Mouse (Mus musculus): ENCODE data around the gene Rhpn2.

Gene Rhpn2

DNA sequence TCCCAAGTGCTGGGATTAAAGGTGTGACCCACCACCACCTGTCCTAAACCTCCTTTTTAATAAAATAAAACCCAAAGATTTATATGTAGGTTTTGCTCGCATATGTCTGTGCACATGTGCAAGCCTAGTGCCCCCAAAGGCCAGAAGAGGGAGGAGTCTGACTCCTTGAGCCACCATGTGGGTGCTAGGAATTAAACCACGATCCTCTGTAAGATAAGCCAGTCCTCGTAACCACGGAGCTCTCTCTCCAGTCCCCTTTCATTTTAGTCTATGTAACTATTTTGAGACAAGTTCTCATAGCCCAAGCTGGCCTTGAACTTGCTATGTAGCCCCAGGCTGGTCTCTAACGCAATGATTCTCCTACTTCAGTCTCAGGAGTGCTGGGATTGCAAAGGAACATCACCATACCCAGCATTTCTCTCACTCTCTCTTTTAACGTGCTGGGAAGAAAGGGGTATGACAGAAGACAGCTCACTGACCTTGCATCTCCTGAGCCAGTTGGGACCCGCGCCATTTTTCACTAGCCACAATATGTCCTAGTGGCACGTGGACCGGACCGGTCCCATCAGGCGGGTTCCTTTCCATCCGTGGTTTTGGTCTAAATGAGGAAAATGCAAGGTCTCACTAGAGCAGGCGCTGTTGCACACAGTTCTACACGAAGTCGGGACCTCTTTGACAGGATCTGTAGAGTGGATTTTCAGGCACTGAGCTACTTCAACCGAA lies 61.9 kb downstream of the Rhpn2 start:
- peak; percentile 30 for DNase-seq

DNA sequence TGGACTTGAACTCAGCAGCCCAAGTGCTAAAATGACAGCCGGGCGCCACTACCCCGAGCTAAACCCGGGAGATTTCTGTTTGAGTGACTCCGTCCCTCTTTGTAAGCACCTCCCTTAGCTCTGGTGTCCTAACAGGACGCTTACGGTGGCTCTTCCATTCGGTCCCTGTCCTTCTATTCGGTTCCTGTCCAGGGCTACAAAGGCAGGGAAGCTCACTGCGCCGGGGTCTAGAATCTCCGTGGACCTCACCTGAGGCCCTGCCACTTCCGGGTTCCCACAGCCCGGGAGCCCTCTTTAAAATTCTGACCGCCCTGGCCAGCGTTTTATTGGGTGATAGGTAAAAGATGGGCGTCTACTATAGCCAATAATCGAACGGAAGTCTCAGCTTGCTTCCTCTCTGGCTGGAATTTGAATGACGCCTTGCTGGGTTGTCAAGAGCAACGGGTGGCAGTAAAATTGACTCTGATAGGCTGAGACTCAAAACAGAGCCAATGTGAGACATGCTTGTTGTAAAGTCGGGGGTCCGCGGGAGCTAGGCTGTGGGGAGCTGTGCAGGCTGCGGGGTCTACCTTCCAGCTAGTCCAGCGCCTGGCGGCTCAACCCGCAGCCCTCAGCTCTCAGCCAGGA lies 62.7 kb downstream of the Rhpn2 start, which contains the start of the genes Faap24 and Cep89:
Gene Faap24 (minus strand): TSS at position 295 of the 627 bp plus-strand sequence.
Gene Cep89 (plus strand): TSS at position 494 of the 627 bp plus-strand sequence.
- peak; percentile 96 for DNase-seq

DNA sequence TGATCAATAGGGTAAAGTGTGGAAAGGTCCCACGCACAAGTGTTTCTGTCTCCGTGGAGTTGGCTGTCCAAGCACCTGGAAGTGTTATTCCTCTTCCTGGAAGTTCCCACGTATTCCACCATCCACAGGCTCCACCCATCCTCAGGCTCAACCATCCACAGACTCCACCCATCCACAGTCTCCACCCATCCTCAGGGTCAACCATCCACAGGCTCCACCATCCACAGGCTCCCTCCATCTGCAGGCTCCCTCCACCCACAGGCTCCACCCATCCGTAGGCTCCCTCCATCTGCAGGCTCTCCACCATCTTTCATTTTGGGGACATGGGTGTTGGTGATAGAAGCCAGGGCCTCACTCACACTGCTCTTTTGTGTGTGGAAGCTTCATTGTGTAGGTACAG lies 67.2 kb downstream of the Rhpn2 start:
- no peak for DNase-seq

DNA sequence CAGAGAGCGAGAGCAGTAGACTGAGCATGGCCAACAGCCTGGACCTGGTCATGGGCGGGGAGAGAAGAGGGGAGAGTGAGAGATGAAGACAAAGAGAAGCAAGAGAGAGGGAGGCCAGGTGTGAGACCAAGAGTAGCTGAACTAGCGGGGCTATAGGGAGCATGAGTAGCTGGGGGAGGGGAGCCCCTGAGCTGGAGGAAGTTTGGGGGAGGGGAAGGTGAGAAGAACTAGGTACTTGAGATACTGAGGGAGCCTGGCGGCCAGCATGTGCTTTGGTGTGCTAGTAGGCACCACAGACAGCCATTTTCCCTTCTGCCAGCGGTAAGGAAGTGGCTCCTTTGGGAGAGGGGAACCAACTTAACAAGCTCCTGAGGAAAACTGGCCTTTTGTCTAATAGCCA lies 81.3 kb downstream of the Rhpn2 start:
- DNase-seq, result no peak

DNA sequence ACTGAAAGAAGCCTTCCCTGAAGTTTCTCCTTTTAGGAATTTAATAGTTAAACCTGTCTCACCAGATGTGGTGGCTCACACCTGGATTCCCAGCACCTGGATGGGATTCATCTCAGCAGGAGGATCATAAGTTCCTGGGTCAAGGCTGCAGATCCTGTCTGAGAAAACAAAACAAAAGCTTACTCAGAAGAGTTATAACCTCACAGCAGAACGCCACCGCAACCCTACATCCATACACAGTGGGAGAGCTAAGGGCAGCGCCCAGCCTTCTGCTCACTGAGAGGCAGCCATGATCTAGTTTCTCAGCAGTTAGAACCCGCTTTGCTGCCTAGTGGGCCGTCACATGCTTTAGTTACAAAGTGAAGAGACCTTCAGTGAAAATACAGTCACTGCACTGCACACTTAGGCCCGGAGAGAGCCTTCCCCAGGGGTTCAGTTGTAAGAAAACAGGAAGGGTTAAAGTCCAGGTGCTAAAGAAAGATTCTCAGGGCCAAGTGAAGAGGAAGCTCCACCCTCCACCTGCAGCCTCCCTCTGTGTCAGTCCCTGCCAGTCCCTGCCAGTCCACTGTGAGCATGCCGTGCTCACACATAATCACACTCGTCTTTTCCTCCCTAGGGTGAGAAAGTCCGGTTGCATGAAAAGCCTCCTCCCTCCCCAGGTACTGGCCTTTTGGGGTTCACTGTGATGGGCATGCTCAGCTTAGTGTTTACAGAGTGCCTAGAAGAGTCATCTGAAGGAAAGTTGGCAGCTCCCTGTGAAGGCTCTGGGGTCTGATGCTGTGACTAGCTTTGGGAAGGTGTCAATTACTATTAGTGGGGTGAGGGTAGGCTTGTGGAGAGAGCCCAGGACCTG lies 82.1 kb downstream of the Rhpn2 start:
- DNase-seq, result no peak

DNA sequence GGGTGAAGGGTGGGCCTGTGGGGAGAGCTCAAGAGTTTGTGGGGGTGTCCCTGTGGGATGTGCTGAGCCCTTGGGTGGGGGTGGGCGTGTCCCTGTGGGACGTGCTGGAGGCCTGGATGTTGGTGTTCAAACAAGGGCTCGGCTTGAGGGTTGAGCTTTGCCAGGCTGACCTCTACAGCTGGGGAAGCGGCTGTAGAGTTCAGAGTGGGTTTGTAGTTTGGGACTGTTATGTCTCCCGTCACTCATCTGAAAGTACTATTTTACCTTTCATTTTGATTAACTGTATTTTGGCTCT lies 82.6 kb downstream of the Rhpn2 start:
- no peak for DNase-seq

DNA sequence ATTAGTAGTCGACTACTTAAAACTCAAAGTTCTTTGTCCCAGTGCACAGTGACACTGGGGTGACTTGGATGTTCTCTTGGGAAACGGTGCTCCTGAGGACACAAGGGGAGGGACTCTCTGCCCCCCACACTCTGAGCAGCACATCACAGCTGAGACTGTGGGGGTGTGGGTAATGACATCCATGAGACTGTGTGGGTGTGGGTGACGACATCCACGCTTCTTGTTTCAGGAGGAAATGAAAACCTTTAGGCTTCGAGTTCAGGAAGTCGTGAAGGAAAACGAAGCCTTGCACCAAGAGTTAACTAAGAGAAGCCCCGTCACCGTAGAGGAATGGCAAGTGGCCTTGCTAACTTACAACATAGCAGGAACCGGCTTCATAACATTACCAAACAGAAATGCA lies 89.1 kb downstream of the Rhpn2 start:
- no peak for DNase-seq

DNA sequence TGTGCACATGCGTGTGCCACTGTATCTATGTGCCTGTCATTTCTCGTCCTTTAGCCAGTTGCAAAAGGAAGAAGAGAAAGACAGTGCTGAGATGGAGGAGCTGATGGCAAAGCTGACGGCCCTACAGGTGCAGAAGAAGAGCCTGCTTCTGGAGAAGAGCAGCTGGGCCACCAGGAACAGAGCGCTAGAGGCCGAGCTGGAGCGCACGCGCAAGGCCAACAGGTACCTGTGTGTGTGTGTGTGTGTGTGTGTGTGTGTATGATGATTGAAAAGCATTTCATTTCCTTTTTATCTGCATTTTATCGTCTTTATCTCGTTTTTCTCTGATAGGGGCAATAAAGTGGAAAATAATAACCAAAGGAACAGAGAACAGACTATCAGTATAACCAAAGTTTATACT lies 94.2 kb downstream of the Rhpn2 start:
- no peak for DNase-seq

DNA sequence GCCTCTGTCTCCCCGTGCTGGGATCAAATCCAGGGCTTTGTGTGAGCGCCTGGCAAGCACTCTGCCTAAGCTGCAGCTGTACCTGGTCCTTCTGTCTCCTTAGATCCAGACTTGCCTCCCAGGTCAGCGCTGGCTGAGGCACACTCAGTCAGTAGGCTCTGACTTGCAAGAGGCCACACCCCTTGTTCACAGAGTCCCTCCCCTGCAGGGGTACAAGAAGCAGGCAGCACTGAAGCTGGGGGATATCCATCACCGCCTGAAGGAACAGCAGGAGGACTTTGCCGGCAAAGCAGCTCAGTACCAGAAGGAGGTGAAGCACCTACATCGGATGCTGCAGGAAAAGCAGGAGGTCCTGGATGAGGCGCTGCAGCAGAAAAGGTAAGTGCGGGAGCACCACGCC lies 101.3 kb downstream of the Rhpn2 start:
- DNase-seq, result no peak

Data from cerebellum, adult 8-10 months (tissue).